Mouse (Mus musculus): Measurements from ENCODE around the gene Gm609. TPM values are rescaled to one million over a fixed set of nuclear protein-coding genes. Genes with fewer than 3 reads are reported as not detected.
"Not testable (repeated sequence)": the region's sequence is repeated elsewhere in the genome, so short reads cannot be mapped to it uniquely, and the experiment has no call there.

Gm609 gene
- total and polyA plus RNA-seq, 3 experiments = 0.22 TPM; not detected in 2

DNA sequence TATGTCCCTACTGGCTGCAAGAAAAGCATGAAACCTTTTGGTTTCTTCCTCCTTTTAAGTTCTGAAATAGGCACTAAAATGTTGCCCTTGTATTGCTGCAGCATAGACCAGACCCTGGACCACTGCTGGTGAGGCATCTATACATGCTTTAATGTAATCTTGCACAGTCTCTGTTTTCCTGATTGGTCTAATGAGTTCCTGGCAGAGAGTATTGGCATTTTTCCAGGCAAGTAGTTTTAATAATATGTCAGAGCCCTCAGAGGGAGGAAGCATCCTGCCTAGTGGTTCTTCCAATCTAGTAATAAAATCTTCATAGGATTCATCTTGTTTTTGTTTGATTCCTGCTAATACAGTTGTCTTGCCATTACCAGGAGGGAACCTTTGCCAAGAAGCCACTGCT, 15.8 kb downstream of the Gm609 start:
- Histone ChIP-seq H3K9me3 (replicated peaks) (no peaks in the 10 kb centered on the region), H3K4me1 (ENCODE audit: insufficient read depth, low read depth, low read length) (no peaks in the 10 kb centered on the region), H3K36me3 (replicated peaks) (no peaks in the 10 kb centered on the region), H3K4me3 (ENCODE audit: low read depth, low read length) (no peak overlapping the region), H3K27me3 (ENCODE audit: insufficient read depth, low read length) (no peaks in the 10 kb centered on the region)
- ATAC-seq (ENCODE audit: extremely low read depth, insufficient number of reproducible peaks, low FRiP score, poor library complexity, severe bottlenecking) = no peak
- no peak for DNase-seq (ENCODE audit: low spot score)
- TF ChIP-seq CTCF (IDR thresholded peaks at IDR 0.05; ENCODE audit: low read depth, low read length) (no peak), TAL1 (conservative IDR thresholded peaks at IDR 0.05; ENCODE audit: low read depth, low read length) (no peak), GATA1 (IDR thresholded peaks at IDR 0.05; ENCODE audit: borderline replicate concordance, low read length) (no peak), GATA2 (IDR thresholded peaks at IDR 0.05; ENCODE audit: borderline replicate concordance, low read depth, low read length) (no peak), POLR2AphosphoS5 (IDR thresholded peaks at IDR 0.05; ENCODE audit: insufficient replicate concordance, low read depth, low read length) (no peak)

DNA sequence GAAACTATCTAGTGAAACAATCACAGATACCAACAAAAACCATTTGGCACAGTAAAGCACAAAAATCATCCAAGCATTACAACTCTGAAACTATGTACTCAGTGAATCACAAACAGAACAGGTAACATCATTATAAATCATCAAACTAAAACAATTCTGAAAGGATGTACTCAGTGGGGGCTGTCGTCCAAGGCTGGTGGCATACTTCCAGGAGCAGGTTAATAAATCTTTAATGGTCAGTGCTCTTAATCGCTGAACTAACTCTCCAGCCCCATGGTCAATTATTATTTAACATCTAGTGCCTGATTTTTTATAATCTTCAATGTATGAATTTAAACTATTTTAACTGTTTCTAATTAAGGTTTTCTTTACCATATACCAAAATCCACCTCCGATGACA, 20.9 kb downstream of the Gm609 start:
- H3K4me1 ChIP-seq (ENCODE audit: insufficient read depth, low read depth, low read length); ATAC-seq (ENCODE audit: extremely low read depth, insufficient number of reproducible peaks, low FRiP score, poor library complexity, severe bottlenecking); H3K27me3 ChIP-seq (ENCODE audit: insufficient read depth, low read length); H3K36me3 ChIP-seq (replicated peaks); H3K4me3 ChIP-seq (ENCODE audit: low read depth, low read length); H3K9me3 ChIP-seq (replicated peaks); DNase-seq (ENCODE audit: low spot score): not testable (repeated sequence)

DNA sequence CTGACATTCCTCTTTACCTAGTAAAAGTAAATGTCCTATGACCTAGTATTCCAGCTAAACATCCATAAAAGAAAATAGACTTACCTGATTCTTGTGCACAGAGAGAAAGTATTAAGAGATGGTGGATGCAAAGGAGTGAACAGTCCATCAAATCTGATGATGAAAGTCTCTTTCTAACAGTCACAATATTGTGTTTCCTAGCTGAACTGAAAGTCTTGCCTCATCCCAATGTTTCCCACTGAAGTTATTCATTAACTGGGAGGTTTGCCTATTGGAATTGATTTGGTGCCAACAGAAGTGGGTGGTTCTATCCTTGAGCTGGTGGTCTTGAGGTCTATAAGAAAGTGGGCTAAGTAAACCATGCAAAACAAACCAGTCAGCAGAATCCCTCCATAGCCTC, 38.0 kb downstream of the Gm609 start:
- H3K36me3 ChIP-seq (replicated peaks) = no peaks in the 10 kb centered on the region
- no peak overlapping the region for H3K4me3 ChIP-seq (ENCODE audit: low read depth, low read length)
- no peaks in the 10 kb centered on the region for H3K9me3 ChIP-seq (replicated peaks)
- no peak for TF ChIP-seq CTCF (IDR thresholded peaks at IDR 0.05; ENCODE audit: low read depth, low read length)
- no peak for TF ChIP-seq TAL1 (conservative IDR thresholded peaks at IDR 0.05; ENCODE audit: low read depth, low read length)
- TF ChIP-seq GATA1 (IDR thresholded peaks at IDR 0.05; ENCODE audit: borderline replicate concordance, low read length) = no peak
- TF ChIP-seq GATA2 (IDR thresholded peaks at IDR 0.05; ENCODE audit: borderline replicate concordance, low read depth, low read length) = no peak
- TF ChIP-seq POLR2AphosphoS5 (IDR thresholded peaks at IDR 0.05; ENCODE audit: insufficient replicate concordance, low read depth, low read length) = no peak
- ATAC-seq (ENCODE audit: extremely low read depth, insufficient number of reproducible peaks, low FRiP score, poor library complexity, severe bottlenecking) (no peak), DNase-seq (ENCODE audit: low spot score) (no peak)
- no peaks in the 10 kb centered on the region for H3K27me3 ChIP-seq (ENCODE audit: insufficient read depth, low read length)
- no peaks in the 10 kb centered on the region for H3K4me1 ChIP-seq (ENCODE audit: insufficient read depth, low read depth, low read length)

DNA sequence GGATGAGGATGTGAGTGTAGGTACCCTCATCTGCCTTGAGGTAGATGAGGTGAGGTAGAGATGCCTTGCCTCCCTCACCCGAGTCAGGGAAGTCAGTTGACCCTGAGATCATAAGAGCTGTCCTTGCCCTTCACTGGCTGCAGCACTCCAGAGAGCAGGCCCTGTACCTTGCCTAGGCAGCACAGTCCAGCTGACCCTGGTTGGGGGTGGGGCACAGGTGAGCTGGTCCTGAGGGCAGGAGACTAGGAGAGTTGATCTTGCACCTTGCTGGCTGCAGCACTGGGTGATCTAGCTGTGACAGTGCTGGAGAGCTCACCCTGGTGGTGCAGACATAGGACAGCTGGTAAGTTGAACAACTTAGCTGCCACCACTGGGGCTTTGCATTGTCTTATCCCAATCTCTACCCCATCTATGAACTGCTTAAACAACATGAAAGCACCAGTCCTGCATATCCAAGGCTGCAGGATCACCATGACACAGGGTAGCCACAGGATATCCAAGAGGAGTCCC, 55.5 kb downstream of the Gm609 start:
- no peak for DNase-seq (ENCODE audit: low spot score)
- H3K4me1 ChIP-seq (ENCODE audit: insufficient read depth, low read depth, low read length) = no peaks in the 10 kb centered on the region
- H3K27me3 ChIP-seq (ENCODE audit: insufficient read depth, low read length) = no peaks in the 10 kb centered on the region; the same call in 1 of the 2 replicates
- no peak for TF ChIP-seq GATA1 (IDR thresholded peaks at IDR 0.05; ENCODE audit: borderline replicate concordance, low read length)
- no peak for TF ChIP-seq GATA2 (IDR thresholded peaks at IDR 0.05; ENCODE audit: borderline replicate concordance, low read depth, low read length)
- TF ChIP-seq POLR2AphosphoS5 (IDR thresholded peaks at IDR 0.05; ENCODE audit: insufficient replicate concordance, low read depth, low read length) = no peak
- TF ChIP-seq CTCF (IDR thresholded peaks at IDR 0.05; ENCODE audit: low read depth, low read length) = no peak
- TF ChIP-seq TAL1 (conservative IDR thresholded peaks at IDR 0.05; ENCODE audit: low read depth, low read length) = no peak
- no peak overlapping the region for H3K4me3 ChIP-seq (ENCODE audit: low read depth, low read length)
- H3K9me3 ChIP-seq (replicated peaks) = no peaks in the 10 kb centered on the region
- no peak for ATAC-seq (ENCODE audit: extremely low read depth, insufficient number of reproducible peaks, low FRiP score, poor library complexity, severe bottlenecking)
- no peaks in the 10 kb centered on the region for H3K36me3 ChIP-seq (replicated peaks)

DNA sequence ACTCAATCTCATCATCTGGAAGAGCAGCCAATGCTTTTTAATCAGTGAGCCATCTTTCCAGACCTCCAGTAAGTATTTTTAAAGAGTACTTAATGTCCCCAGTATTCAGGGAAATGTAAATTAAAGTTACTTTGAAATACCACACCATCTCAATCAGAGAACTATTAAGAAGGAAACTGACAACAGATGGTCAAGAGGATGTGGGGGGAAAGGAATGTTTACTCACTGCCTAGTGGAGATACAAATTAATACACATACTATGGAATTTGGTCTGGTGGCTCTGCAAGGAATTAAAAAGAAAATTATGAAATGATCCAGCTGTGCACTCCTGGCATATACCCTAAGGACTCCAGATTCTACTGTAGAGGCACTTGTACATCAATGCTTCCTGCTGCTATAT, 57.2 kb downstream of the Gm609 start:
- Histone ChIP-seq H3K4me1 (ENCODE audit: insufficient read depth, low read depth, low read length) (no peaks in the 10 kb centered on the region), H3K9me3 (replicated peaks) (no peaks in the 10 kb centered on the region), H3K4me3 (ENCODE audit: low read depth, low read length) (no peak overlapping the region), H3K27me3 (ENCODE audit: insufficient read depth, low read length) (no peaks in the 10 kb centered on the region; the same call in 1 of the 2 replicates), H3K36me3 (replicated peaks) (no peaks in the 10 kb centered on the region)
- no peak for ATAC-seq (ENCODE audit: extremely low read depth, insufficient number of reproducible peaks, low FRiP score, poor library complexity, severe bottlenecking)
- TF ChIP-seq CTCF (IDR thresholded peaks at IDR 0.05; ENCODE audit: low read depth, low read length) (no peak), GATA2 (IDR thresholded peaks at IDR 0.05; ENCODE audit: borderline replicate concordance, low read depth, low read length) (no peak), GATA1 (IDR thresholded peaks at IDR 0.05; ENCODE audit: borderline replicate concordance, low read length) (no peak), POLR2AphosphoS5 (IDR thresholded peaks at IDR 0.05; ENCODE audit: insufficient replicate concordance, low read depth, low read length) (no peak), TAL1 (conservative IDR thresholded peaks at IDR 0.05; ENCODE audit: low read depth, low read length) (no peak)
- DNase-seq (ENCODE audit: low spot score) = no peak

DNA sequence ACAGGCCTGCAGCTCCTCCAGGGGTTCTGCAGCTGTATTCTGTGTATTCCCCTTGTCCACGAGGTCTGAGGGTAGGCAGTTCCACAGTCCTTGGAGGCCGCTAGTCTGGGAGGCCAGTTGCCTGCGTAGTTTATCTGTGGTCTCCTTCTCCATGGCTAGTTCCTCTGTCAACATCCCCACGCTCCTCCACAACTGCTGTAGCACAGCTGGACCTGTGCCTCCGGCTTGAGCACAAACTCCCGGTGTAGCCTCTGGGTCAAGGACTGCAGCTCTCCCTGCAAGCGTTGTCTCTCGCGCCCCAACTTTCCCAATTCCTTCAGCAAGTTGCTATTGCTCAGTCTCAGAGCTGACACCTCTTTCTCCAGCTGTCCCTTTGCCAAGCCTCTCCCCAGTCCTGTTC, 65.1 kb downstream of the Gm609 start:
- Histone ChIP-seq H3K4me3 (ENCODE audit: low read depth, low read length) (no peak overlapping the region), H3K36me3 (replicated peaks) (no peaks in the 10 kb centered on the region), H3K27me3 (ENCODE audit: insufficient read depth, low read length) (no peaks in the 10 kb centered on the region), H3K9me3 (replicated peaks) (no peaks in the 10 kb centered on the region), H3K4me1 (ENCODE audit: insufficient read depth, low read depth, low read length) (no peaks in the 10 kb centered on the region)
- ATAC-seq (ENCODE audit: extremely low read depth, insufficient number of reproducible peaks, low FRiP score, poor library complexity, severe bottlenecking) (no peak), DNase-seq (ENCODE audit: low spot score) (no peak)
- TF ChIP-seq POLR2AphosphoS5 (IDR thresholded peaks at IDR 0.05; ENCODE audit: insufficient replicate concordance, low read depth, low read length) = no peak
- no peak for TF ChIP-seq GATA2 (IDR thresholded peaks at IDR 0.05; ENCODE audit: borderline replicate concordance, low read depth, low read length)
- TF ChIP-seq TAL1 (conservative IDR thresholded peaks at IDR 0.05; ENCODE audit: low read depth, low read length) = no peak
- no peak for TF ChIP-seq GATA1 (IDR thresholded peaks at IDR 0.05; ENCODE audit: borderline replicate concordance, low read length)
- TF ChIP-seq CTCF (IDR thresholded peaks at IDR 0.05; ENCODE audit: low read depth, low read length) = no peak

DNA sequence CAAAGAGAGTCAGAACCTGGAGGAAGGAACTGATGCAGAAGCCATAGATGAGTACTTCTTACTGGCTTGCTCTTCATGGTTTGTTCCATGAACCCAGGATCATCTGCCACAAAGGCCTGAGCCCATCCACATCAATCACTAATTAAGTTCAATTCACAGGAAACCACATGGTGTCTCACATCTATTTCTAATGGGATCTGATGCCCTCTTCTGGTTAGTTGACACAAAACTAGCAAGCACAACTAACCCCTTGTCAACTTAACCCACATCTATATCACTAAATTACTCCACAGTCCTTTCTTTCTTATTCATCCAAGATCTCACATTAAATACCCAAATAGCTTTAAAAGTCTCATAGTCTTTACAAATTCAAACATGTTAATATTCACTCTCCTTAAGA, 79.3 kb downstream of the Gm609 start:
- ATAC-seq (ENCODE audit: extremely low read depth, insufficient number of reproducible peaks, low FRiP score, poor library complexity, severe bottlenecking) (no peak), DNase-seq (ENCODE audit: low spot score) (no peak)
- TF ChIP-seq POLR2AphosphoS5 (IDR thresholded peaks at IDR 0.05; ENCODE audit: insufficient replicate concordance, low read depth, low read length) (no peak), GATA1 (IDR thresholded peaks at IDR 0.05; ENCODE audit: borderline replicate concordance, low read length) (no peak), CTCF (IDR thresholded peaks at IDR 0.05; ENCODE audit: low read depth, low read length) (no peak)
- Histone ChIP-seq H3K4me1 (ENCODE audit: insufficient read depth, low read depth, low read length) (no peaks in the 10 kb centered on the region), H3K9me3 (replicated peaks) (no peaks in the 10 kb centered on the region), H3K4me3 (ENCODE audit: low read depth, low read length) (no peak overlapping the region), H3K27me3 (ENCODE audit: insufficient read depth, low read length) (no peaks in the 10 kb centered on the region; the same call in 1 of the 2 replicates), H3K36me3 (replicated peaks) (no peaks in the 10 kb centered on the region)

DNA sequence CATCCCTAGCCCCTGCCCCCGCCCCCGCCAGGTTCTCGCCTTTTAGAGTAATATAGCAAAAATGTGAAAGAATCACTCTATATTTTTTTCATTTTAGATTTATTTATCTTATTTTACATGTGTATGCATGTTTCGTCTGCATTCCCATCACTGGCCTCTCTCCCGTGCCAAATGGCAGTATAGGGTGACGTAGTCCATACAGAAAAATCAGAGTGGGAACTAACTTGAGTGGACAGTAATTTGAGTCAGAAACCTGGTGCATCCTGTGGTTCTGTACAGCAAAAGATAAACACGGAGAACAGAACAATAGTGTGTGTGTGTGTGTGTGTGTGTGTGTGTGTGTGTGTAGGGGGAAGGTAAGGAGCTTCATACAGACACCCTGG, 83.7 kb downstream of the Gm609 start:
- DNase-seq (ENCODE audit: low spot score); H3K9me3 ChIP-seq (replicated peaks); H3K36me3 ChIP-seq (replicated peaks); H3K4me1 ChIP-seq (ENCODE audit: insufficient read depth, low read depth, low read length); ATAC-seq (ENCODE audit: extremely low read depth, insufficient number of reproducible peaks, low FRiP score, poor library complexity, severe bottlenecking); H3K4me3 ChIP-seq (ENCODE audit: low read depth, low read length); H3K27me3 ChIP-seq (ENCODE audit: insufficient read depth, low read length): not testable (repeated sequence)
